Mouse (Mus musculus) 3134 (cell line): ENCODE results near the gene Zfp93.
A peak's percentile ranks its signal among the peaks of the same experiment; 100 is the strongest.

Experiments used
- DNase-seq: peaks from one replicate; pipeline ENCODE4 v3.0.0-alpha.2; 2011; ENCODE audit warnings: low spot score; ENCODE audit not compliant: insufficient read length; ENCODE audit errors: extremely low read depth

Gene Zfp93

DNA sequence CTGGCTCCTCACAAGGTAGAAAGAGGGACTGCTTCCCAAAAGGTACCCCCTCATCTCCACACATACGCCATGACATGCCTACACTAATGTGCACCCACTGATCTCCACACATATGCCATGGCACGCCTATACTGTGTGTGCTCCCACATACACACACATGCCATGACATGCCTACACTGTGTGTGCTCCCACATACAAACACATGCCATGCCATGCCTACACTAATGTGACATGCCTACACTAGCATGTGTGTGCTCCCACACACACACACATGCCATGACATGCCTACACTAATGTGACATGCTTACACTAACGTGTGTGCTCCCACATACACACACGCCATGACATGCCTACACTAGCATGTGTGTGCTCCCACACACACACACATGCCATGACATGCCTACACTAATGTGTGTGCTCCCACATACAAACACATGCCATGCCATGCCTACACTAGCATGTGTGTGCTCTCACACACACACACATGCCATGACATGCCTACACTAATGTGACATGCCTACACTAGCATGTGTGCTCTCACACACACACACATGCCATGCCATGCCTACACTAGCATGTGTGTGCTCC, 20.0 kb downstream of the Zfp93 start:
- no peak for DNase-seq

DNA sequence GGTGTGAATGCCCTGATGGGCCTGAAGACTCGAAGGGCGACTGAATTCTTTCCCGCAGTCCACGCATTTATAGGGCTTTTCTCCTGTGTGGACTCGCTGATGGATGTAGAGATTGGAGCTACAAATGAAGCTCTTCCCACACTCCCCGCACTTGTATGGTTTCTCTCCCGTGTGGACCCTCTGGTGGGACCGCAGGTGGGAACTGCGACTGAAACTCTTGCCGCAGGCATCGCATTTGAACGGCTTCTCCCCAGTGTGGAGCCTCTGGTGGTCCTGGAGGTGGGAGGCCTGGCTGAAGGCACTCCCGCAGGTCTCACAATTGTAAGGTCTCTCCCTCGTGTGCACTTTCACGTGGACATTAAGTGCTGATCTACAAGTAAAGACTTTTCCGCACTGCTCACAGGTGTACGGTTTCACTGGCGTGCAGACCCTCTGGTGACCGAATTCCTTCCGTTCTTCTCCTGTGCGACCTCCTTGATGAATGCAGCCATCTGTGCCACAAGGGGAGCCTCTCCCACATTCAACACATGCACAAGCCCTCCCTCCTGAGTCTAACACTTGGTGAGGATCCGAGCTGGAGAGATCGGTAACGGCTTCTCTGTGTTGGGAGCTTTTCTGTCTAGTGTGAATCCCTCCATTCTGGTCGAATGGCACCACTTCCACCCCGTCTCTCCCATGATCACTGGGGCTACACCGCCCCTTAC, 21.3 kb downstream of the Zfp93 start:
- no peak for DNase-seq

DNA sequence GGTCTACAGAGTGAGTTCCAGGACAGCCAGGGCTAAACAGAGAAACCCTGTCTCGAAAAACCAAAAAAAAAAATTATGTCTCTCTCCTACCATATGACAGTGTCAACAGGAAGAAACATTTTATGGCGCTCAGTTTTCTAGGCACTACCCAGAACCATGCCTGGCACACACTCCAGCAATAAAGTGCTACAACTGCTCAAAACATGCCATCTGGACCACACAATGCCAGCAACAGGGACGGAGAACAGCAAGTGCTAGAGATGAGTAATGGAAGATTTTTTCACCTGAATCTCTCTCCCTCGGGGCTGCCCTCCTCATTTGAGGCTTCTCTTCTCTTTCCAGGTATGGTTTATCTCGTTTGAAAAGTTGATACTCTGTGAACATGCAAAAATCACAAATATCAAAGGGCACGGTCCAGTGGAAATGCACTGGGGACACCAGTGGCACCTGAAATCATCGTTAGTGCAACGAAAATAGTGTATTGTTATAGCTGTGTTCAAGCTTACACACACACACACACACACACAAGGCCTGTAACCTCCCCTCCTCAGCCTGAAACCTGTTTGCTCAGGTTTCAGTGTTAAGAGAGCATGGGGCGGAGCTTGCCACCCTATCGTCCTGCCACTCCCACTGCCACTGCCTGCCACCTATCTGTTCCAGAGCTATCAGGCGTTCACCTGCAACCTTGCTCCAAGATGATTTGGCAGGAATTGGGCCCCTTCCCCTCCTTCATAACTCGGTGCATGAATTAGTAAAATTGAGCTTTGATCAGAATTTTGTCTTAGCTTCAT, 23.0 kb downstream of the Zfp93 start:
- no peak for DNase-seq

DNA sequence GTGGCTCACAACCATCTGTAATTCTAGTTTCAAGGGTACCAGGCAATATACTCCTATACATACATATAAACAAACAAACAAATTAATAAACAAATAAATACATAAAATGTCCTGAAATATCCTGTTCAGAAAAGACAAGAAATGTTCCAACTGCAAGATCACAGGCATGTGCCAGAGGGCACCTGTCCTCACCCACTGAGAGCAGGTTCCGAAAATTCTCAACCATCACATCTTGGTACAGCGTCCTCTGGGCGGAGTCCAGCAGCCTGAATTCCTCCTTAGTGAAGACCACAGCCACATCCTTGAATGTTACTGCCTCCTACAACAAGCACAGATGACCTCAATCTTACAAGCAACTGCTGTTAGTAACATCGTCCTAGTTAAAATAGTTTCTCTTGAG, 24.5 kb downstream of the Zfp93 start:
- DNase-seq, result no peak

DNA sequence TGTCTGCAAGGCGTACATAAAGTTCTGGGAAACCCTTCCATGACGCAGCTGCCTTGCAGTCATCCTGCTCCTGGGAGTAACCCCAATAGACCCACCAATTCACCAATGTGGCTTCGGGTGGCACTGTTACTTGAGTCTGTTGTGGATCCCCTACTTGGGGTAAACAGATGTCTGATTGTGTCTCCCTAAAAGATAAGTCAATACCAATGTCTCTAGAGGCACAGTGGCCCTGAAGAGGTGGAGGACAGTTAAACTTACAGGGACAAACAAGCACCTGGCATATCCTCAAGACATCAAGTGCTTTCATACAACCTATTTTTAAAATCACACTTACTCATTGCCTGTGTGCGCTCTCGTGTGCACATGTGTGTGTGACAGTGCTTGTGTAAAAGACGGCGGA, 25.2 kb downstream of the Zfp93 start:
- no peak for DNase-seq

DNA sequence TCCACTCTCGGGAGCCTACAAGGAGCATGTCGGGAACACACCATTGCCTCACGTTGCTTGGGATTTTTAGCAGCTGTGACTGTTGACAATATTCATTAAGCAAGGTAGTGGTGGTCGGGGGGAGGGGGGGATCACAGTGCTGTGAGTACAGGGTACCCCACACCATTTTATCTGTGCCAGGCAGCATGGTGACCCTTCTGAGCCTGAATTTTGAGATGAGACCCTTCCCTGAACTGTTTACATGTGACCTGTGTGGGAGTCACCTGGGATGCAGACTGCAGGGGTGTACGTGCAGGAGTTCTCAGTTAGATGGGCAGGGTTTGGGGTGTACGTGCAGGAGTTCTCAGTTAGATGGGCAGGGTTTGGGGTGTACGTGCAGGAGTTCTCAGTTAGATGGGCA, 26.2 kb downstream of the Zfp93 start:
- DNase-seq, result no peak

DNA sequence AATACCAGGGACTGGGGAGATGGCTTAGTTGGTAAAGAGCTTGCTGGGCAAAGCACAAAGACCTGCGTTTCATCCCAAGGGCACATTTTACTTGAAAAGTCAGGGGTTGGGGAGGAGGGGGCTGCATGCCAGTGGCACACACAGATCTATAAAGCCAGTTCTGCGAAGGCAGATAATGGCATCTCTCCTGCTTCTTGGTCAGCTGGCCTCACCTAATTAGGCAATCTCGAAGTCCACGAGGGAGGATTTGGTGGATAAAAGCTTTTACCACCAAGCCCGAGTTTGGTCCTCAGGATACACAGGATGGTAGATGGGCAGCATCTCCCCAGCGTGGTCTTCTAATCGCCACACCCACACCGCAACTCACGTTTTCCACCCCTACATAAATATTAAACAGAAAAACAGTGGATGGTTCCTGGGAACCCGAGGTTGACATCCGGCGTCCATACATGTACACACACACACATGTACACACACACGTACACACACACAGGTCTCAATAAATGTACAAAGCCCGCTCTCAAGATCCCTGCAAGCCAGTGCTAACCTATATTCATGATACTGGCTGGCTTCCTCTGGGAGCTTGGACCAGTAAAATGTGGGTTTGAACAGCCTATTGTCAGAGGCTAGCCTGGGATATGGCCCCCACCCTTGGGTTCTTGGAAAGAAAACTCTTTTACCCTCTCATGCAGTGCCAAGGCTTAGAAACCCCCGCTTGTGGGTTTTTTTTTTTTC, 27.3 kb downstream of the Zfp93 start:
- DNase-seq, result no peak

DNA sequence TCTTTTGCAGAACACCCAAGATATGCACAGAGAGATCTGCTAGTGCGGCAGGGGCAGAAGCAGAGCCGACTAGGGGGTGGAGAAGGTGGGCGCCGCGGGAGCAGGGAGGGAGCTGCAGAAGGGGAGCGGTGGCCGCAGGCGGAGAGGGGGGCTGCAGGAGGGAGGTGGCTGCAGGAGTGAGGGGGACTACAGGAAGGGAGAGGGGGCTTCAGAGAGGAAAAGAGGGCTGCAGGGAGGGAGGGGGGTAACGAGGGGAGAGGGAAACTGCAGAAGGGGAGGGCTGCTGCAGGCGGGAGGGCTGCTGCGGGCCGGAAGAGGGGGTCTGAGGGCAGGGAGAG, 28.4 kb downstream of the Zfp93 start:
- no peak for DNase-seq

DNA sequence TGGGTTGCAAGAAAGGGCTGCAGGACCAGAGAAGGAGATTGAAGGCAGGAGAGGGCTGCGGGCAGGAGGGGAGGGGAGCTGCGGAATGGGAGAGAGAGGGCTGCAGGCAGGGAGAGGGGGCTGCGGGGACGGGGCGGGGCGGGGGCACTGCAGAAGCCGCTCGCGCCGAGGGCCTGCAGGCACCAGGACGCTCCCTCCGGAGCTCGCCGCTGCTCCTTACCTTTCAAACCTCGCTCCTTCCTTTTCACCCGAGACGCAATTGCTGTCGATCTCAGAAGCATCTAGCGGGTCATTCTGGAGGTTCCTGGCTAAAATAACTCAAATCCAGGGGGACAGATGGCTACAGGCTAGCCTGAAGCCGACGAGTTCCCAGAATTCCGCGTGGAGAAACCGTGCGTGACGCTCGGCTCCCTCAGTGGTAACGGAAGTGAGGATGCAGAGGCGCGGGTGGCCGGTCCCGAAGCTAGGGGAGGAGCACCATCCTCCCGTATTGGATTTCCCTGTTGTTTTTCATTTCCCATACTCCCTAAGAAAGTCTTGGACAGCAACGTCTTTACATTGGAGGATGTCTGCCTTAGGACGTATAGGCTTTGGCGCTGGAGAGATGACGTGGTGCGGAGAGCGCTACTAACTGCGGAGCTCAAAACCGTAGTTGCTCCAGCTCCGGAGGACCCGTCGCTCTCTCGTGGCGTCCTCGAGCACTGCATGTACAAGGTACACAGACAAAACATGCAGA, 28.9 kb downstream of the Zfp93 start:
- DNase-seq, result peak; percentile 77

DNA sequence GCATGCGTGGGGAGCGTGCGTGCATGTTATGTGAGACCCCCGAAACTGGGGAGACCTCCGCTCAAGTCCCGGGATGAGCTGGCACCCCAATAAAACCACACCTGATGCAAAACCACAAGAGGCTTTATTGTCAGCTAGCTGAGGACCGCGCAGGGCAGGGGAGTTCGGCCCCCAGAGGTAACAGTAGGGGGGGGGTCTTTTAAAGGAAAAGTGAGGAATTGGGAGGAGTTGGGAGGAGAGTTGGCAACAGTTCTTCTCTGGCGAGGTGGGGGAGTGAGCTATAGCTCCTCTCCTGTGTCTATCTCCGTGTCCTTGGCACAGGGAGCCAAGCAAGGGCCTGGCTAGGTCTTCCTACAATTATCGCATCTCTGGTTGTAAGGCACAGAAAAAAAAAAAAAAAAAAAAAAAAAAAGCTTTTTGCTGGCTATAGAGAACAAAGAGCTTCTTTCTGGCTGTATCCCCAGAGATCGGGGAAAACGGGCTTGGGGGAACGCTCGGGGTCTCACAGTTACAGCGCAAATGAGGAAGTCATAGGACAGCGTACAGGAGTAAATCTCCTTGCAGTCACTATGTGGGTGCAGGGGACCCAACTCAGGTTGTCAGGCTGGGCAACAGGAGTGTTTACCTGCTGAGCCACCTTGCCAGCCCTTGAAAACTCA, 29.7 kb downstream of the Zfp93 start:
- no peak for DNase-seq

DNA sequence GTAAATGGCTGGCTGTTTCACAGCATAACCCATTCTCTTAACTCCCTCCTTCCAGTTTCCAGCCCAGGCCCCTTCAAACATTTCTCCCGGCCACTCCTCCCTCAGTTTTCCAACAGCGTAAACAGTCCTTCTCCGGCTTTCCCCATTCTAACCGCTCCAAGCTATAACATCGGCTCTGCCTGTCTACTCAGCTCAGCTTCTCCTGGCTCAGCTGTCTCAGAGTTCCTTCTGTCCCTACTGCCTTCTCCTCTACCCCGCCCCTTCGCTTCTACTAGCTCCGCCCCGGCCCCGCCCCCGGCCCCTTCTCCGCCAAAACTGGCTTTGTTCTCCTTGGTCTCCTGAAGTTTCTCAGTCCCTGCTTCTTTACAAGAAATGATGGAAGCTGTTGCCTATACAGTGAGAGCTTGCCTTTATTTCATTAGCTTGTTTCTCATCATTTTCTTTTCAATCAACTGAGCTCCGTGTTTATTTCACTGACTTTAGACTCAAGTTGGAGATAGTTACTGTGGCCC, 30.6 kb downstream of the Zfp93 start, which contains the start of gene Zfp61:
Gene Zfp61 (minus strand): TSS at position 462 of the 512 bp plus-strand sequence.
- peak; percentile 72 for DNase-seq

DNA sequence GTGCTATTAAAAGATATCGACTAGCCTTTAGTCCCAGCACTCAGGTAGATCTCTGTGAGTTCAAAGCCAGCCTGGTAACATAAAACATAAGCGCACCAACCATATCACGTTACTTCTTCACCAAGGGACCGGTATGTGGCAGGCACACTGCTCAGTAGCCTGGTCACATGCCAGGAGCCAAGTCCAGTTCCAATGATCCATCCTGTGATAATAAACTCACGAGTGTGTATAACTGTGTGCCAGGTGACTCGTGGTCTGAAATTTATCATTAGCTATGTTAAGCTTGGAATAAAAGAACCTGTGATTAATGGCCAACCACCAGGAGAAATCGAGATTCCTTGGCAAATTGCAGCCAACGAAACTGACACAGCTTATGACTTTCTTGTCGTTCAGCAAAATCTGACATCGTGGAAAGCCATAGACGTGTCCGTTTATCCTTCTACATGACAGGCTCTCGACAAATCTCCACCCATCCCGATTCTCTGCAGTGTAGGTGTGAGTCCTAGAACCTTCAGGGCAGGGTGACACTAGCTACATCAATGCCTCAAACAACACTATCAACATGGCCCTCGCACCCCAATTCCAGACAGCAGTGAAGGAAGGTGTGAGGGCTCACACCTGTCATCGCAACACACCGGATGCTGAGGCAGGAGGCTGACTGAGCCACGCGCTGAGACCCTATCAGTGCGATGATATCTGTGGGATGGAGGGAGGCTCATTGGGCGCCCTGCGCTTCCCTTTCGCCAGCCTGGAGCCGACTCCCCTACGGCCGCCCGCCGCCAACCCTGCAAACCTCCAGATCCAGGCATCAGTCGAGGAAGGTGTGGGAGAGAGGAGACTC, 45.7 kb downstream of the Zfp93 start:
- no peak for DNase-seq

DNA sequence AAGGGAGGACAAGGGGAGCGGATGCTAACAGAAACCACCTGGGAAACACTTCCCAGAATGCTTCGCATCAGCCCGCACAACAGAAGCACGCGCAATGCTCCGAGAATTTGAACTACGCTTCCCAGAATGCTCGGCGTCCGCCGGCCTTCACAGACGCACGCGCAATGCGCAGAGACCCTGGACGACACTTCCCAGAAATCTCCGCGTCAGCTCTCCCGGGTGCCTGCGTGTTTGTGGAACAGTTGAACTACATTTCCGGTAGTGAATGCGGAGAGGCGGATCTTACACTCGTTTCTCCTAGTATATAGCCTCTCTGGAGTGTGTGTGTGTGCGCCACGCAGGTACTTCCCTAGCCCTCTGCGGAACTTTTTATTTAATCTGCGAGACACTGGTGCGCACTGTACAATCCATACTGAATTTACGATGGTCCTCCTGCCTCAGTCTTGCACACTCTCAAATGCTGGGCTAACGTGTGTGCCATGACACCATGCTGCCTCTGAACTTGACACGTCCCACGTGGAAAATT, 46.4 kb downstream of the Zfp93 start, which contains the start of gene Zfp94:
Gene Zfp94 (minus strand): TSS at position 100 of the 526 bp plus-strand sequence.
- peak; percentile 89 for DNase-seq

DNA sequence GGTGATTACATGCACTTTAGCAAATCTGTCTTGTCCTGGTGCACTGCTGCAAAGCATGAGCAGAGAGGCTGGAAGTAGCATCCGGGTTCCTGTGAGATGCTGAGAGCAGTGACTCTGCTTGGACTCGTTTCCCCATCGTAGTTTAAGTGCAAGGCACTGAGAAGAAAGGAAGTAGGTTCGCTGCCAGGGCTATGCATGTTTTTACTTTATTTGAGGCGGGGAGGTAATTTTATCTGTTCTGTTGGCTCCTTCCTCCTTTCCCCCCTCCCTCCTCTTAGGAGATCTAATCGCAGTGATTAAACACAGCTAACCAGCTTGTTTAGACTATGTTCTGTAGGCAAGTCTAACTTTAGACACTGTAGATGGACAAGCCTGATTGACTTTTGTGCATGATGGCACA, 48.7 kb downstream of the Zfp93 start:
- no peak for DNase-seq

DNA sequence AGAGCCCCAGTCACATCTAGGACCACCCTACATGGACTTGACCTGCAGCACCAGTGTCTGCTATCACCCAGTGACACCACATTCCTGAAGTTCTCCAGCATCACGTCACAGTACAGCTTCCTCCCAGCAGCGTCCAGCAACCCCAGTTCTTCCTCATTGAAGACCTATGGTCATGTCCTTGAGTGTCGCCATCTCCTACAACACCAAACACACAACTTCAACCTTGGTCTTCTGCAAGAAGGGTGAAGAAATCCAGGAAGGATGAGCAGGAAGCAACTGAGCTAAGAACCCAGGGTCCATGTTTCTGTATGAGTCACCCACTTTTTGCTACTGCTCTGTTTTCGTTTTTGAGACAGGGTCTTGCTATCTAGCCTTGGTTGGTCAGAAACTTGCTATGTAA, 52.4 kb downstream of the Zfp93 start:
- no peak for DNase-seq

DNA sequence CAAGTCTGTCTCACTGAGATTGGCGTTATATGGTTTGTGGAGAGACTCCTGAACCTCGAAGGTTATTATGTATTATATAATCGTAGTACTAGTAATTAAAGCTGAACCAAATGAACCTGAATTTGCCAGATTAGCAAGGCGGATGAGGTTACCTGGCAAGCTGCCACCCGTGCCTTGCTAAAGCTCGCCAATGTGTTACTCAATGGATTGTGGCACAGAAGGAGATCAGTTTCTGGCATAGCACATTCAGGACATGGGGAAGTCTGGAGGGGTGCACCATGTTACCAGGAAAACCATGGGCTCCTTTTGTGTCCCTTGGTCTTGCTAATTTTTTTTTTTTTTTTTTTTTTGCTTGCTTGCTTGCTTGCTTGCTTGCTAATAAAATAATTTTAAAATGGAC, 55.0 kb downstream of the Zfp93 start:
- DNase-seq, result no peak

DNA sequence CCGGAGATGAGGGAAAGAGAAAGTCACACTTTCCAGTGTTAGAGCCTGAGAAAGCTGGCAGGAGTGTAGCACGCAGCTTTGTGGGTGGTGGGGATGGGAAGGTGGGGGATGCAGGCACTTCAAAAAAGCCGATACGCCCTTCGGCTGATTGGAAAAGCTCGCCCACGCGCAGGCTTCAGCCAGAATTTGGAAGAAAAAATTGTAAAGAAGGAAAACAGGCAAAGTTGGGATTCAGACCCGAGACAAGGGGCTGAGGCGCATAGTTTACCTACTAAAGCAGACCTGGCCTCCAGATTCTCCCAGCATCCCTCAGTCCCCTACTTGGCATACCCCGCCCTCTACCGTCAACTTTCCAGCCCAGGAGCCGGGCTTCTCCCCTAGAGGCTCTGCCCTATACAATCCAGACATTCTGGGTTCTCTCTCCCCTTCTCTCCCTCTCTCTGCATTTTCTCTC, 55.5 kb downstream of the Zfp93 start:
- no peak for DNase-seq

DNA sequence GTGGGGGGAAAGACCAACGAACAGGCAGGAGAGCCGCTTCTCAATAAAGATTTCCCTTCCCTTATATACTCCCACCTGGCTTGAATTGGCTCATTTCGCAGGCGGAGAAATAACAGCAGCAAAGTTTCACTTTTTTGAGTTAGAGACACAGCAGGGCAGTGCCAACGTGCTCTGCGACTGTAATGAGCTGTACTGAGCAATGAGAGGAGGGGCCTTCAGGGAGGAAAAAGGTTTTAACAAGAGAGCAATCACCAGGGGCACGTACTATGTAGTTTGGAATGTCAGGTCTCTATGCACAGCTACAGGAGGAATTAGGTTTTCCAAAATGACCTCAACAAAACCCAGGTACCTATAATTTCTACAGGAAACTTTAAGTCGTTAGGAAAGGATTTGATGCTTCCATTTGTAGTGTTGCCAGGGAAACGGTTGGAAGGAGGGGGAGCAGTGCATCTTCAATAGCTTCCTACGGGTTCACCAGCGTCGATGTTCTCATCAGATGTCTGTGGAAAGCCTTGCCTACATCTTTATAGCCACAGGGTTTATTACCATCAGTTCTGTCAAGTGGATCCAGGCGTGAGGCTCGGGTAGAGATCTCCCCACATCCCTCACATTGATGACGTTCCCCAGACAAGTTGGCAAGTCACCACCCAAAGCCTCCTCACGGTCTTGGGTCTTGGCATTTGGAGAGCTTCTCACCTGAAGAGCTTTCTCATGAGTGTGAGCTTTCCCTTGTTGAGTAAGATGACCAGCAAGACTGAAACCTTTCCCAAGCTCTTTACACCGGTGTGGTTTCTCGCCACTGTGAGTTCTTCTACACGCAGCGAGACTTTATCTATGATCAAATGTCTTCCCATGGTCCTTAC, 56.3 kb downstream of the Zfp93 start:
- DNase-seq, result no peak
